Mouse (Mus musculus) embryonic facial prominence, embryonic 13.5 days (tissue): ENCODE data around the gene Nmnat3. TPM values are rescaled to one million over a fixed set of nuclear protein-coding genes. Genes with fewer than 3 reads are reported as not detected.

Source experiments
- ATAC-seq: fragments of 200-750 bp; cut with Nextera tagmentation; 2 replicates; pipeline ENCODE4 v1.8.0; 2017; ENCODE audit warnings: low read depth; ENCODE audit not compliant: insufficient number of reproducible peaks, insufficient read depth, low FRiP score, low TSS enrichment
- H3K27ac ChIP-seq: fragments of 300-500 bp; sonication (generic); 2 replicates; pipeline ENCODE4 v1.5.1; 2015; ENCODE audit warnings: moderate library complexity, mild to moderate bottlenecking, inconsistent platforms
- H3K27me3 ChIP-seq: fragments of 300-500 bp; sonication (generic); 2 replicates; pipeline ENCODE4 v1.6.1; 2015; ENCODE audit warnings: mild to moderate bottlenecking, inconsistent platforms
- H3K36me3 ChIP-seq: fragments of 300-500 bp; sonication (generic); 2 replicates; pipeline ENCODE4 v1.6.1; 2015; ENCODE audit warnings: mild to moderate bottlenecking, inconsistent platforms
- H3K4me1 ChIP-seq: fragments of 300-500 bp; sonication (generic); 2 replicates; pipeline ENCODE4 v1.6.1; 2015; ENCODE audit warnings: inconsistent platforms
- H3K4me2 ChIP-seq: fragments of 300-500 bp; sonication (generic); 2 replicates; pipeline ENCODE4 v1.6.1; 2015; ENCODE audit warnings: moderate library complexity, mild to moderate bottlenecking, inconsistent platforms
- H3K4me3 ChIP-seq: fragments of 300-500 bp; sonication (generic); 2 replicates; pipeline ENCODE4 v1.5.1; 2015; ENCODE audit warnings: mild to moderate bottlenecking, inconsistent platforms
- H3K9ac ChIP-seq: fragments of 300-500 bp; sonication (generic); 2 replicates; pipeline ENCODE4 v1.6.1; 2015; ENCODE audit warnings: mild to moderate bottlenecking, inconsistent platforms
- H3K9me3 ChIP-seq: fragments of 300-500 bp; sonication (generic); 2 replicates; pipeline ENCODE4 v1.6.1; 2016; ENCODE audit warnings: inconsistent platforms
- WGBS: fragments of 180-500 bp; shearing (Covaris S2); methylation state at CpG from one replicate; pipeline ENCODE4 v1.1.7; 2015; ENCODE audit warnings: mixed read lengths; 5-methylcytosine and 5-hydroxymethylcytosine counted together
- polyA plus RNA-seq: library from polyadenylated mRNA; unstranded; fragments of >200 nt; fragmentation: Nextera tagmentation; extraction: Ambion mirVana; gene quantifications from 2 replicates; pipeline ENCODE4 v1.2.1, GENCODE M21; 2015

Nmnat3 gene
- polyA plus RNA-seq, 1 experiment from 2014 or later, result 6.3 TPM

- no peak overlapping the region for H3K4me3 ChIP-seq
- H3K36me3 ChIP-seq, result no peaks in the 10 kb centered on the region
- no peaks in the 10 kb centered on the region for H3K9me3 ChIP-seq
- H3K27me3 ChIP-seq, result no peaks in the 10 kb centered on the region
- ATAC-seq, result no peak
- 76% methylated on average over 5 of the region's 5 CpGs for WGBS
- no peak overlapping the region for H3K9ac ChIP-seq
- no peak overlapping the region for H3K27ac ChIP-seq
- no peaks in the 10 kb centered on the region for H3K4me1 ChIP-seq
- H3K4me2 ChIP-seq, result no peak overlapping the region
These were observed 114.4 kb downstream of the Nmnat3 start for GRCm38 (mm10) chr9:98401611-98402010.

DNA sequence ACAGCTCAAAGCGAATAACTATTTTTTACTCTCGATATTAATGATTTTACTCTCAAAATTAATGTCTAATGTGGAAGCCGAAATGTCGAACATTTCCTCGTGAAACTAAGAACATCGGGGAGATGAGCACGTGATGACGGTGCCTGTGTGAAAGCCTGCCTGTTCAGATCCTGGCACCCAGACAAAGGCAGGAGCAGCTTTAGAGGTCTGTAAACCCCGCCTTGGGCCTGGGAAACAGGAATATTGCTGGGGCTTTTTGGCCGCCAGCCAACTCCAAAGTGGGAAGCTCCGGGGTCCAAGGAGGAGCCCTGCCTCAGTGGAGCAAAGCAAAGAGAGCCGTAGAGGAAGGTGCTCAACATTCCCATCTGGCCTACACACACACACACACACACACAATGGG lies 120.5 kb downstream of the Nmnat3 start:
- ATAC-seq, result no peak
- Histone ChIP-seq H3K36me3 (no peaks in the 10 kb centered on the region), H3K27me3 (no peaks in the 10 kb centered on the region), H3K9me3 (no peaks in the 10 kb centered on the region), H3K4me1 (no peaks in the 10 kb centered on the region), H3K4me2 (no peak overlapping the region), H3K27ac (no peak overlapping the region), H3K9ac (no peak overlapping the region), H3K4me3 (no peak overlapping the region)
- WGBS, result 82% methylated on average over 12 of the region's 12 CpGs

DNA sequence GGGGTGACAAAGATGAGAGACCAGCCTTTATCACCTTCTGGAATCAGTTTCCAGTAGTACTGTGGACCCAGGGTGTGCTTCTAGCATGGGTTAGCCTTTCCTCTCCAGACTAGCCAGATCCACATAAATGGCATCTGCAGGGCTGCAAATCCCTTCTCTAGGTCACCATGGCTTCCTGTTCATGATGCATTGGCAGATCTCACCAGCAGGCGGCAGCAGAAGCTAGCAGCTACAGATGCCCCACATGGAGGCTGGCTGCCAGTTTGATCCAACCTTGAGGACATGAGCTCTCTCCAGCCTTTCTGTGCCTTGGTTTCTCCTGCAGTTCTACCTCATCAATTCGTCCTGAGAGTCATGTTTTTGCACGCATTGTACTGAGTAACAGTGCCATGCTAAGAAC lies 121.9 kb downstream of the Nmnat3 start:
- Histone ChIP-seq H3K9ac (no peak overlapping the region), H3K36me3 (no peaks in the 10 kb centered on the region), H3K4me3 (no peak overlapping the region), H3K27me3 (no peaks in the 10 kb centered on the region), H3K9me3 (no peaks in the 10 kb centered on the region), H3K27ac (no peak overlapping the region), H3K4me1 (no peaks in the 10 kb centered on the region), H3K4me2 (no peak overlapping the region)
- 21% methylated on average over 3 of the region's 3 CpGs for WGBS
- no peak for ATAC-seq

- peaks cover 1% of the 10 kb centered on the region for H3K4me1 ChIP-seq
- 81% methylated on average over 4 of the region's 4 CpGs for WGBS
- ATAC-seq, result no peak
- no peaks in the 10 kb centered on the region for H3K36me3 ChIP-seq
- no peak overlapping the region for H3K9ac ChIP-seq
- no peak overlapping the region for H3K27ac ChIP-seq
- no peak overlapping the region for H3K4me2 ChIP-seq
- H3K4me3 ChIP-seq, result no peak overlapping the region
- H3K9me3 ChIP-seq, result no peaks in the 10 kb centered on the region
- no peaks in the 10 kb centered on the region for H3K27me3 ChIP-seq
These were observed 128.2 kb downstream of the Nmnat3 start for GRCm38 (mm10) chr9:98415427-98415826.

- Histone ChIP-seq H3K27me3 (no peaks in the 10 kb centered on the region), H3K36me3 (no peaks in the 10 kb centered on the region), H3K27ac (no peak overlapping the region), H3K4me1 (peaks cover 11% of the 10 kb centered on the region), H3K9ac (no peak overlapping the region), H3K4me2 (no peak overlapping the region), H3K9me3 (no peaks in the 10 kb centered on the region), H3K4me3 (no peak overlapping the region)
- 45% methylated on average over 7 of the region's 7 CpGs for WGBS
- ATAC-seq, result no peak
These were observed 130.7 kb downstream of the Nmnat3 start for GRCm38 (mm10) chr9:98417919-98418318.

GRCm38 (mm10) chr9:98418346-98418745 lies 131.1 kb downstream of the Nmnat3 start:
- H3K9ac ChIP-seq, result no peak overlapping the region
- ATAC-seq, result no peak
- H3K4me2 ChIP-seq, result no peak overlapping the region
- H3K4me1 ChIP-seq, result peaks cover 11% of the 10 kb centered on the region
- no peaks in the 10 kb centered on the region for H3K9me3 ChIP-seq
- no peak overlapping the region for H3K27ac ChIP-seq
- no peak overlapping the region for H3K4me3 ChIP-seq
- no peaks in the 10 kb centered on the region for H3K36me3 ChIP-seq
- 73% methylated on average over 3 of the region's 3 CpGs for WGBS
- H3K27me3 ChIP-seq, result no peaks in the 10 kb centered on the region

DNA sequence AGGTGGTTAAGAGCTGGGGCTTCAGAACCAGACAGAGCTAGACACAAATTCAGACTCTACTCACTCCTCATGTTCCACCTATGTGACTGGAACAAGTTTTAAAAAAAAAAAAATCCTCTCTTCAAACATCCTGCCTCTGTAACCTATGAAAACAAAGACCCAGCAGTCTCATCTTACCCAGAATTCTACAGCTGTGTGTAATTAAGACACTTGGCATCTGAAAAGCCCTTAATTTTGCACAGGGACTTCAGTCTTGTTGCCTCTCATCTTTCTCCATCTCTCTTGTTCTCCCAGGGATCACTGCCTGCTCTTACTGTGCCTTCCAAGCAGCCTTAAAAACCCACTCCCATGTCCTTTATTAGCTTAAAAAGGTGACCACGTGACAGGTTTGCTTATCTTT lies 133.4 kb downstream of the Nmnat3 start:
- 0 out of 2 replicates have a peak overlapping the region, but pooled peaks have one; percentile 4 for H3K27ac ChIP-seq
- ATAC-seq, result no peak
- H3K9me3 ChIP-seq, result no peaks in the 10 kb centered on the region
- no peak overlapping the region for H3K4me3 ChIP-seq
- no peak overlapping the region for H3K4me2 ChIP-seq
- H3K9ac ChIP-seq, result no peak overlapping the region
- H3K27me3 ChIP-seq, result no peaks in the 10 kb centered on the region
- H3K4me1 ChIP-seq, result peaks cover 21% of the 10 kb centered on the region
- 35% methylated on average over 1 of the region's 1 CpGs for WGBS
- H3K36me3 ChIP-seq, result no peaks in the 10 kb centered on the region

DNA sequence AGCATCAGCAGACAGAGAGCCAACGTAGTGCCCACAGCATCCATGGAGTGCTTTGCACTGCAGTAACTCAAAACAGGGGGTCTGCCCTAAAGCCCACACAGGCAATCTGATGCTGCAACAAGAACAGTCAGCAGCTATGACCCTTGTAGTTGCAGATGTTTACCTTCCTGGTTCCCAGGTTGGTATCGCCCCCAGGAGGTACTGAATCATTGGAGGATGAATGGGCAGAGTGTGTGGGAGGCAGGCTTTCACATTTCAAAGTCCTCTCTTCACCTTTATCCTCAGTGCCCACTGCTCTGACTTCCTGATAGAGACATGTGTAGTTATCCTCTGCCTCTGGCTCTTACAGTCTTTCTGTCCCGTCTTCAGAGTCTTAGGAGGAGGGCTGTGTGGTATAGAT lies 134.7 kb downstream of the Nmnat3 start:
- no peak overlapping the region for H3K9ac ChIP-seq
- H3K36me3 ChIP-seq, result no peaks in the 10 kb centered on the region
- ATAC-seq, result no peak
- H3K9me3 ChIP-seq, result no peaks in the 10 kb centered on the region
- H3K27me3 ChIP-seq, result no peaks in the 10 kb centered on the region
- H3K4me1 ChIP-seq, result peaks cover 33% of the 10 kb centered on the region
- no peak overlapping the region for H3K4me2 ChIP-seq
- no peak overlapping the region for H3K27ac ChIP-seq
- 45% methylated on average over 3 of the region's 3 CpGs for WGBS
- no peak overlapping the region for H3K4me3 ChIP-seq

- H3K4me1 ChIP-seq, result peaks cover 37% of the 10 kb centered on the region
These were observed 135.4 kb downstream of the Nmnat3 start, which contains the start of gene Rbp1 for GRCm38 (mm10) chr9:98422656-98423055. TSS of gene Rbp1 (plus strand) at chr9:98422961.

GRCm38 (mm10) chr9:98423691-98424090 lies 136.5 kb downstream of the Nmnat3 start:
- no peaks in the 10 kb centered on the region for H3K36me3 ChIP-seq
- H3K27ac ChIP-seq, result no peak overlapping the region
- H3K9me3 ChIP-seq, result no peaks in the 10 kb centered on the region
- no peaks in the 10 kb centered on the region for H3K27me3 ChIP-seq
- no peak for ATAC-seq
- peak overlapping the region; percentile 75; the same call in 1 of the 2 replicates for H3K4me2 ChIP-seq
- H3K4me3 ChIP-seq, result no peak overlapping the region
- peaks cover 46% of the 10 kb centered on the region for H3K4me1 ChIP-seq
- H3K9ac ChIP-seq, result no peak overlapping the region
- WGBS, result 10% methylated on average over 4 of the region's 4 CpGs

More at GRCm38 (mm10) chr9:98422656-98423055, 135.4 kb downstream of the Nmnat3 start, which contains the start of gene Rbp1:
- Histone ChIP-seq H3K9me3 (no peaks in the 10 kb centered on the region), H3K4me2 (no peak within 1 kb of the TSS; the same call in 1 of the 2 replicates), H3K27ac (no peak within 1 kb of the TSS), H3K36me3 (no peaks in the 10 kb centered on the region), H3K9ac (no peak within 1 kb of the TSS), H3K27me3 (no peaks in the 10 kb centered on the region), H3K4me3 (no peak within 1 kb of the TSS)
- 83% methylated on average over 5 of the region's 5 CpGs for WGBS
- ATAC-seq, result no peak

DNA sequence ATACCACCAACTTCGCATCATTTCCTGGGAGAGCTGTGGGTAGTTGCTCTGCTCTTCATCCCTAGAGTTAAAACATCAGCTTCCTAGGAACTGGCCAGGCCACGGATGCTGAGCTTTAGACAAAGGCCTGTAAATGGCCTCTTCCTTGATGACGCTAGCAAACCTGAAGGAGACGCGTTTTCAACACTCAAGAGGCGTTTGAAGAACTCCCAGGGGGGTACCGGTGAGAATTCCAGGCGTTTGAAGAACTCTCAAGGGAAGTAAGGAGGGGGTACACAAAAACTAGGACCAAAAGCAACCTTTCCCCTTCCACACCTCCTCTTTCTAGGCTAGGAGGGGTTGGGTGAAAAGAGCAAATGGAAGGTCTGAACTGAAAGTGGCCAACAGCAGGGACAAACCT lies 137.1 kb downstream of the Nmnat3 start:
- WGBS, result 4% methylated on average over 8 of the region's 8 CpGs
- no peak for ATAC-seq
- H3K36me3 ChIP-seq, result no peaks in the 10 kb centered on the region
- H3K27me3 ChIP-seq, result no peaks in the 10 kb centered on the region
- H3K4me2 ChIP-seq, result peak overlapping the region; percentile 75
- peaks cover 51% of the 10 kb centered on the region for H3K4me1 ChIP-seq
- peak overlapping the region; percentile 62 for H3K4me3 ChIP-seq
- H3K27ac ChIP-seq, result no peak overlapping the region
- H3K9ac ChIP-seq, result peak overlapping the region; percentile 74; the same call in 1 of the 2 replicates
- H3K9me3 ChIP-seq, result no peaks in the 10 kb centered on the region

DNA sequence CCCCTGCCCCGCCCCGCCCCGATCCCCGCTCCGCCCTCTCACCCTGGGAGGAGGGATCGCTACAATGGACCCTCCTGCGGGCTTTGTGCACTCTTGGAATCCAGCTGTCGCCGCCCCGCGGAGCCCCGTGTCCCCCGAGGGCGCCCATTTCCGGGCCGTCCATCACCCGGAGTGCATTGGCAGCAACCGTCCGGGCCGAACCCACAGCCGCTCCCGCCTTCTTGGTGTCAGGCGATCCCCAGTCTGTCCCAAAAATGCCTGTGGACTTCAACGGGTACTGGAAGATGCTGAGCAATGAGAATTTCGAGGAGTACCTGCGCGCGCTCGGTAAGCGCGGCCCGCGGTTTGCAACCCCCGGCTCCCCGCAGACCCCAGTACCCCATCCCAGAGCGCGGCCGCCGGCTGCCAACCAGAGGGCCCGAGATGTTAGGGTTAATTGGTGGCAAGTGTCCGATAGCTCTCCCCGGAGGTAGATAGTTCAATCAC lies 137.5 kb downstream of the Nmnat3 start:
- no peaks in the 10 kb centered on the region for H3K9me3 ChIP-seq
- no peak overlapping the region for H3K27ac ChIP-seq
- WGBS, result under 1% methylated on average over 42 of the region's 42 CpGs
- H3K27me3 ChIP-seq, result no peaks in the 10 kb centered on the region
- H3K4me2 ChIP-seq, result peak overlapping the region; percentile 75
- H3K9ac ChIP-seq, result peak overlapping the region; percentile 74
- no peak for ATAC-seq
- no peaks in the 10 kb centered on the region for H3K36me3 ChIP-seq
- peaks cover 56% of the 10 kb centered on the region for H3K4me1 ChIP-seq
- peak overlapping the region; percentile 62 for H3K4me3 ChIP-seq
